Mouse (Mus musculus) embryonic fibroblast, embryonic 13.5 days (primary cell): ENCODE measurements at regions not wholly inside any gene's neighbourhood (a gene's known extent, or its start where the extent isn't known, plus 50 kb on each side); places are given as distances from the start of the nearest gene placed in this dataset.

ENCODE experiments used
- CTCF ChIP-seq: IDR thresholded peaks from 2 replicates; pipeline ENCODE4 v1.5.1; 2011; ENCODE audit warnings: mild to moderate bottlenecking, control low read depth, low read length, moderate library complexity, borderline replicate concordance; ENCODE audit not compliant: insufficient read depth
- POLR2A ChIP-seq: IDR thresholded peaks from 2 replicates; pipeline ENCODE4 v1.6.1; 2011; ENCODE audit warnings: low read depth, mild to moderate bottlenecking, control low read depth, low read length, moderate library complexity

- TF ChIP-seq CTCF, result no peak
- no peak for TF ChIP-seq POLR2A
Observed at GRCm38 (mm10) chr16:5811654-5811992, 73.5 kb upstream of the Rbfox1 start.
